Mouse (Mus musculus) embryonic facial prominence, embryonic 15.5 days (tissue): ENCODE data around the gene Gm3045. TPM values are rescaled to one million over a fixed set of nuclear protein-coding genes. Genes with fewer than 3 reads are reported as not detected.

Experiments
- ATAC-seq: fragments of 200-750 bp; cut with Nextera tagmentation; 2 replicates; pipeline ENCODE4 v1.8.0; 2017; ENCODE audit warnings: low read depth, moderate TSS enrichment; ENCODE audit not compliant: insufficient number of reproducible peaks, low FRiP score, low TSS enrichment
- H3K27ac ChIP-seq: fragments of 300-500 bp; sonication (generic); replicated peaks from 2 replicates; pipeline ENCODE4 v1.5.1; 2015; ENCODE audit warnings: mild to moderate bottlenecking, inconsistent platforms
- H3K27me3 ChIP-seq: fragments of 300-500 bp; sonication (generic); 2 replicates; pipeline ENCODE4 v1.6.1; 2015; ENCODE audit warnings: inconsistent platforms
- H3K36me3 ChIP-seq: fragments of 300-500 bp; sonication (generic); 2 replicates; pipeline ENCODE4 v1.6.1; 2015; ENCODE audit warnings: mild to moderate bottlenecking, inconsistent platforms
- H3K4me1 ChIP-seq: fragments of 300-500 bp; sonication (generic); 2 replicates; pipeline ENCODE4 v1.6.1; 2015; ENCODE audit warnings: inconsistent platforms
- H3K4me2 ChIP-seq: fragments of 300-500 bp; sonication (generic); replicated peaks from 2 replicates; pipeline ENCODE4 v1.6.1; 2015; ENCODE audit warnings: mild to moderate bottlenecking, inconsistent platforms
- H3K4me3 ChIP-seq: fragments of 300-500 bp; sonication (generic); replicated peaks from 2 replicates; pipeline ENCODE4 v1.5.1; 2015; ENCODE audit warnings: mild to moderate bottlenecking, inconsistent platforms
- H3K9ac ChIP-seq: fragments of 300-500 bp; sonication (generic); 2 replicates; pipeline ENCODE4 v1.6.1; 2015; ENCODE audit warnings: inconsistent platforms
- H3K9me3 ChIP-seq: fragments of 300-500 bp; sonication (generic); replicated peaks from 2 replicates; pipeline ENCODE4 v1.6.1; 2016; ENCODE audit warnings: inconsistent platforms
- WGBS: fragments of 180-500 bp; shearing (Covaris S2); methylation state at CpG from one replicate; pipeline ENCODE4 v1.1.7; 2015; 5-methylcytosine and 5-hydroxymethylcytosine counted together
- polyA plus RNA-seq: library from polyadenylated mRNA; unstranded; fragments of >200 nt; fragmentation: Nextera tagmentation; extraction: Ambion mirVana; gene quantifications from 2 replicates; pipeline ENCODE4 v1.2.1, GENCODE M21; 2015

Gm3045 gene
- polyA plus RNA-seq, 1 experiment from 2014 or later: 0.20 TPM

GRCm38 (mm10) chr13:56443411-56443810, 17.0 kb downstream of the Gm3045 start:
- WGBS: 69% methylated on average over 7 of the region's 7 CpGs

GRCm38 (mm10) chr13:56444112-56444511, 17.7 kb downstream of the Gm3045 start:
- H3K36me3 ChIP-seq: no peaks in the 10 kb centered on the region
- no peaks in the 10 kb centered on the region for H3K4me1 ChIP-seq
- no peak overlapping the region for H3K4me3 ChIP-seq
- H3K27me3 ChIP-seq: peaks cover 17% of the 10 kb centered on the region
- no peak overlapping the region for H3K9ac ChIP-seq
- H3K27ac ChIP-seq: no peak overlapping the region
- no peak overlapping the region for H3K4me2 ChIP-seq
- ATAC-seq: no peak
- no peaks in the 10 kb centered on the region for H3K9me3 ChIP-seq
- WGBS: 91% methylated on average over 3 of the region's 3 CpGs

More at GRCm38 (mm10) chr13:56443411-56443810, 17.0 kb downstream of the Gm3045 start:
- no peaks in the 10 kb centered on the region for H3K9me3 ChIP-seq
- peaks cover 5% of the 10 kb centered on the region; the same call in 1 of the 2 replicates for H3K4me1 ChIP-seq
- no peak overlapping the region for H3K27ac ChIP-seq
- no peak for ATAC-seq
- H3K36me3 ChIP-seq: no peaks in the 10 kb centered on the region
- no peak overlapping the region for H3K4me2 ChIP-seq
- no peak overlapping the region for H3K4me3 ChIP-seq
- H3K9ac ChIP-seq: no peak overlapping the region
- peaks cover 24% of the 10 kb centered on the region for H3K27me3 ChIP-seq

GRCm38 (mm10) chr13:56444996-56445395, 18.6 kb downstream of the Gm3045 start:
- H3K4me2 ChIP-seq: no peak overlapping the region
- H3K4me3 ChIP-seq: no peak overlapping the region
- no peaks in the 10 kb centered on the region for H3K9me3 ChIP-seq
- peaks cover 5% of the 10 kb centered on the region; the same call in 1 of the 2 replicates for H3K4me1 ChIP-seq
- no peak overlapping the region for H3K27ac ChIP-seq
- H3K36me3 ChIP-seq: no peaks in the 10 kb centered on the region
- 85% methylated on average over 6 of the region's 6 CpGs for WGBS
- no peak for ATAC-seq
- peaks cover 8% of the 10 kb centered on the region for H3K27me3 ChIP-seq
- no peak overlapping the region for H3K9ac ChIP-seq

GRCm38 (mm10) chr13:56449239-56450030, 23.0 kb downstream of the Gm3045 start:
- H3K36me3 ChIP-seq: no peaks in the 10 kb centered on the region
- no peak overlapping the region for H3K9ac ChIP-seq
- no peaks in the 10 kb centered on the region for H3K27me3 ChIP-seq
- H3K4me1 ChIP-seq: peaks cover 5% of the 10 kb centered on the region; the same call in 1 of the 2 replicates
- H3K27ac ChIP-seq: no peak overlapping the region
- no peak for ATAC-seq
- WGBS: 55% methylated on average over 10 of the region's 10 CpGs
- H3K4me3 ChIP-seq: no peak overlapping the region
- H3K9me3 ChIP-seq: no peaks in the 10 kb centered on the region
- H3K4me2 ChIP-seq: no peak overlapping the region

- WGBS: 73% methylated on average over 8 of the region's 8 CpGs
- H3K27ac ChIP-seq: no peak overlapping the region
- ATAC-seq: no peak
Measured at GRCm38 (mm10) chr13:56450035-56450434, 23.6 kb downstream of the Gm3045 start.

GRCm38 (mm10) chr13:56458001-56458400, 31.6 kb downstream of the Gm3045 start:
- H3K4me2 ChIP-seq: no peak overlapping the region
- no peaks in the 10 kb centered on the region for H3K9me3 ChIP-seq
- H3K27me3 ChIP-seq: no peaks in the 10 kb centered on the region
- H3K4me3 ChIP-seq: no peak overlapping the region
- no peaks in the 10 kb centered on the region for H3K4me1 ChIP-seq
- H3K27ac ChIP-seq: no peak overlapping the region
- no peak overlapping the region for H3K9ac ChIP-seq
- 38% methylated on average over 9 of the region's 9 CpGs for WGBS
- no peak for ATAC-seq
- no peaks in the 10 kb centered on the region for H3K36me3 ChIP-seq

More at GRCm38 (mm10) chr13:56450035-56450434, 23.6 kb downstream of the Gm3045 start:
- no peaks in the 10 kb centered on the region for H3K36me3 ChIP-seq
- no peak overlapping the region for H3K9ac ChIP-seq
- no peaks in the 10 kb centered on the region for H3K27me3 ChIP-seq
- peaks cover 5% of the 10 kb centered on the region; the same call in 1 of the 2 replicates for H3K4me1 ChIP-seq
- H3K9me3 ChIP-seq: no peaks in the 10 kb centered on the region
- H3K4me2 ChIP-seq: no peak overlapping the region
- H3K4me3 ChIP-seq: no peak overlapping the region

GRCm38 (mm10) chr13:56461460-56461859, 35.1 kb downstream of the Gm3045 start:
- Histone ChIP-seq H3K9me3 (no peaks in the 10 kb centered on the region), H3K4me3 (no peak overlapping the region), H3K27me3 (no peaks in the 10 kb centered on the region), H3K4me1 (no peaks in the 10 kb centered on the region), H3K9ac (no peak overlapping the region), H3K27ac (no peak overlapping the region), H3K4me2 (no peak overlapping the region), H3K36me3 (no peaks in the 10 kb centered on the region)
- WGBS: 80% methylated on average over 4 of the region's 4 CpGs
- no peak for ATAC-seq

GRCm38 (mm10) chr13:56462791-56463190, 36.4 kb downstream of the Gm3045 start:
- Histone ChIP-seq H3K9me3 (no peaks in the 10 kb centered on the region), H3K9ac (no peak overlapping the region), H3K4me1 (no peaks in the 10 kb centered on the region), H3K4me3 (no peak overlapping the region), H3K4me2 (no peak overlapping the region), H3K27ac (no peak overlapping the region), H3K36me3 (no peaks in the 10 kb centered on the region), H3K27me3 (no peaks in the 10 kb centered on the region)
- WGBS: 81% methylated on average over 4 of the region's 4 CpGs
- no peak for ATAC-seq

GRCm38 (mm10) chr13:56463261-56463660, 36.9 kb downstream of the Gm3045 start:
- Histone ChIP-seq H3K4me1 (no peaks in the 10 kb centered on the region), H3K9me3 (no peaks in the 10 kb centered on the region), H3K4me2 (no peak overlapping the region), H3K4me3 (no peak overlapping the region), H3K27ac (no peak overlapping the region), H3K36me3 (no peaks in the 10 kb centered on the region), H3K27me3 (no peaks in the 10 kb centered on the region), H3K9ac (no peak overlapping the region)
- no peak for ATAC-seq
- 91% methylated on average over 7 of the region's 7 CpGs for WGBS

- 84% methylated on average over 6 of the region's 6 CpGs for WGBS
- Histone ChIP-seq H3K9ac (no peak overlapping the region), H3K4me3 (no peak overlapping the region), H3K4me2 (no peak overlapping the region), H3K27ac (no peak overlapping the region), H3K4me1 (no peaks in the 10 kb centered on the region), H3K27me3 (no peaks in the 10 kb centered on the region), H3K9me3 (no peaks in the 10 kb centered on the region), H3K36me3 (no peaks in the 10 kb centered on the region)
- no peak for ATAC-seq
Measured at GRCm38 (mm10) chr13:56463750-56464149, 37.4 kb downstream of the Gm3045 start.

GRCm38 (mm10) chr13:56467786-56468185, 41.4 kb downstream of the Gm3045 start:
- Histone ChIP-seq H3K9ac (no peak overlapping the region), H3K9me3 (no peaks in the 10 kb centered on the region), H3K4me3 (no peak overlapping the region), H3K27ac (no peak overlapping the region), H3K27me3 (no peaks in the 10 kb centered on the region), H3K4me1 (peaks cover 3% of the 10 kb centered on the region; the same call in 1 of the 2 replicates), H3K36me3 (no peaks in the 10 kb centered on the region), H3K4me2 (no peak overlapping the region)
- ATAC-seq: no peak
- whole genome bisulfite sequencing: 93% methylated on average over 7 of the region's 7 CpGs

- Histone ChIP-seq H3K9ac (no peak overlapping the region), H3K27ac (no peak overlapping the region), H3K4me1 (peaks cover 3% of the 10 kb centered on the region; the same call in 1 of the 2 replicates), H3K4me2 (no peak overlapping the region), H3K36me3 (no peaks in the 10 kb centered on the region), H3K9me3 (no peaks in the 10 kb centered on the region), H3K27me3 (no peaks in the 10 kb centered on the region), H3K4me3 (no peak overlapping the region)
- ATAC-seq: no peak
- WGBS: 88% methylated on average over 4 of the region's 4 CpGs
Measured at GRCm38 (mm10) chr13:56468536-56468935, 42.1 kb downstream of the Gm3045 start.
